Mouse (Mus musculus) E14TG2a.4 (cell line): ENCODE measurements around the gene Borcs8.

ENCODE experiments used
- H3K27me3 ChIP-seq: 2 replicates; pipeline ENCODE4 v1.6.1; 2014; ENCODE audit warnings: low read length, control low read depth; ENCODE audit not compliant: insufficient read depth
- H3K36me3 ChIP-seq: 2 replicates; pipeline ENCODE4 v1.6.1; 2014; ENCODE audit warnings: low read length, control low read depth; ENCODE audit not compliant: insufficient read depth
- H3K4me1 ChIP-seq: replicated peaks from 2 replicates; pipeline ENCODE4 v1.6.1; 2014; ENCODE audit warnings: low read depth, low read length, control low read depth
- H3K4me3 ChIP-seq: replicated peaks from 2 replicates; pipeline ENCODE4 v1.5.1; 2014; ENCODE audit warnings: mild to moderate bottlenecking, low read length
- H3K9me3 ChIP-seq: 2 replicates; pipeline ENCODE4 v1.6.1; 2014; ENCODE audit warnings: low read length, control low read depth
- CTCF ChIP-seq: conservative IDR thresholded peaks from 2 replicates; pipeline ENCODE4 v1.5.1; 2014; ENCODE audit warnings: low read length
- NANOG ChIP-seq: IDR thresholded peaks from 2 replicates; pipeline ENCODE4 v1.6.1; 2014; ENCODE audit warnings: borderline replicate concordance, low read length, mixed read lengths
- POU5F1 ChIP-seq: IDR thresholded peaks from 2 replicates; pipeline ENCODE4 v1.6.1; 2014; ENCODE audit warnings: low read length, borderline replicate concordance

Borcs8 gene

DNA sequence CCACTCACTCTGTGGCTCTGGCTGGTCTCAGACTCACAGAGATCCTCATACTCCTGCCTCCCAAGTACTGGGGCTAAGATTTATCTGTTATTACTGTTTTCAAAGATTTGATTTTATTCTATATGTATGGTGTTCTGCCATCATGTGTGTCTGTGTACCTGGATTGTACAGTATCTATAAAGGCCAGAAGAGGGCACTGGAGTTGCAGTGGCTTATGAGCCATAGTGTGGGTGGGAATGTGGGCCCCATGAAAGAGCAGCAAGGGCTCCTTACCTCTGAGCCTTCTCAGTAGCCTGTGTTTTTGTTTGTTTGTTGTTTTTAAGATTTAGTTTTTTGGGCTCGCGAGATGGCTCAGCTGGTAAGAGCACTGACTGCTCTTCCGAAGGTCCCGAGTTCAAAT, 39.8 kb downstream of the Borcs8 start:
- Histone ChIP-seq H3K27me3 (no peaks in the 10 kb centered on the region), H3K4me1 (peaks cover 51% of the 10 kb centered on the region), H3K9me3 (no peaks in the 10 kb centered on the region), H3K4me3 (no peak overlapping the region), H3K36me3 (peaks cover 65% of the 10 kb centered on the region)
- TF ChIP-seq NANOG = no peak
- TF ChIP-seq CTCF = 0 out of 2 replicates have a peak, but pooled peaks have one; percentile 15

GRCm38 (mm10) chr8:70181212-70181902, 42.1 kb downstream of the Borcs8 start:
- Histone ChIP-seq H3K4me3 (peak overlapping the region; percentile 49), H3K9me3 (no peaks in the 10 kb centered on the region), H3K36me3 (peaks cover 57% of the 10 kb centered on the region), H3K27me3 (peaks cover 2% of the 10 kb centered on the region), H3K4me1 (peaks cover 52% of the 10 kb centered on the region)
- TF ChIP-seq CTCF = no peak

GRCm38 (mm10) chr8:70181903-70182252, 42.6 kb downstream of the Borcs8 start:
- H3K27me3 ChIP-seq = peaks cover 2% of the 10 kb centered on the region
- peak overlapping the region; percentile 49; the same call in 1 of the 2 replicates for H3K4me3 ChIP-seq
- TF ChIP-seq CTCF (no peak), NANOG (no peak), POU5F1 (no peak)
- peaks cover 57% of the 10 kb centered on the region for H3K4me1 ChIP-seq
- H3K9me3 ChIP-seq = no peaks in the 10 kb centered on the region
- peaks cover 52% of the 10 kb centered on the region for H3K36me3 ChIP-seq

- TF ChIP-seq CTCF (no peak), POU5F1 (no peak), NANOG (no peak)
- H3K4me1 ChIP-seq = peaks cover 60% of the 10 kb centered on the region
- H3K36me3 ChIP-seq = peaks cover 50% of the 10 kb centered on the region
- H3K27me3 ChIP-seq = peaks cover 2% of the 10 kb centered on the region
- no peak overlapping the region for H3K4me3 ChIP-seq
- H3K9me3 ChIP-seq = no peaks in the 10 kb centered on the region
Measured at GRCm38 (mm10) chr8:70183194-70183593, 43.9 kb downstream of the Borcs8 start.

DNA sequence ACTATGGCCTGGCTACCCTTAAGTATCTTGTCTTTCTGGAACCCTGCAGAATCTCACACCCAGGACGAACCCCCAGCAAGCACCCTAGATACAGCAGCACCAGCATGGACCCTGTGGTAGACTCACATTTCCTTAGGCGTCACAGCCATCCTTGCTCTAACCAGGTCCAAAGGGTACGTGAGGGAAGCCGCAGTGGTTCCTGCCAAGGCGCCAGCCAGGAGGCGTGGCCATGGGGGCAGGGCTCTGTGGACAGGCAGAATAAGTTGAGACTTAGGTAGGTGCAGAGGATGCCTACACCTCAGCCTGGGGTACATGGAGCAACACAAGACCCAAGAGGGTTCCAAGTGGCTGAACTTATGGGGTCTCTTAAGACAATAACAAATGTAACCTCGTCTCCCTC, 49.4 kb downstream of the Borcs8 start:
- peaks cover 2% of the 10 kb centered on the region for H3K27me3 ChIP-seq
- TF ChIP-seq POU5F1 = no peak
- no peak for TF ChIP-seq NANOG
- TF ChIP-seq CTCF = no peak
- H3K36me3 ChIP-seq = peaks cover 57% of the 10 kb centered on the region
- H3K4me1 ChIP-seq = peaks cover 30% of the 10 kb centered on the region
- no peak overlapping the region for H3K4me3 ChIP-seq
- H3K9me3 ChIP-seq = no peaks in the 10 kb centered on the region

GRCm38 (mm10) chr8:70193238-70193637, 53.9 kb downstream of the Borcs8 start:
- Histone ChIP-seq H3K27me3 (no peaks in the 10 kb centered on the region), H3K9me3 (no peaks in the 10 kb centered on the region), H3K4me1 (peaks cover 13% of the 10 kb centered on the region), H3K36me3 (peaks cover 41% of the 10 kb centered on the region), H3K4me3 (no peak overlapping the region)
- TF ChIP-seq POU5F1 (no peak), CTCF (no peak), NANOG (no peak)

DNA sequence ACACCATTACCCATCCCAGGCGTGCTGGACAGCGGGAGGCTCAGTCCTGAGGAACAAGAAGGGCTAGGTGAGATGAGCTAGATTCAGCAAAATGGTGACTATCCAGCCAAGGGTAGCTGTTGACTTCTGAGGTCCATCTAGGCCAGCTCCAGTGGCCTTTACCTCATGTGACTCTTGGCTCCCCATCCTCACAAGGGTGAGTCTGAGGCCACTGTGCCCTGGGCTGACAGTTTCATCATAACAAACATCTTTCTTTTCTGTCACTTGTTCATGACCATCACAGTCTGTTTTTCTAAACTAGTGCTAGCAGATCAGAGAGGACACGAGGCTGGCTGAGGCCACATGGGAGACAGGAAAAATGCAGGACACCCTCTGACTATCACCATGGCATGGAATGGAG, 54.9 kb downstream of the Borcs8 start:
- no peak overlapping the region for H3K4me3 ChIP-seq
- TF ChIP-seq POU5F1 (no peak), NANOG (no peak), CTCF (no peak)
- H3K27me3 ChIP-seq = no peaks in the 10 kb centered on the region
- H3K36me3 ChIP-seq = peaks cover 32% of the 10 kb centered on the region
- H3K4me1 ChIP-seq = peaks cover 9% of the 10 kb centered on the region
- H3K9me3 ChIP-seq = no peaks in the 10 kb centered on the region

- Histone ChIP-seq H3K4me3 (no peak overlapping the region), H3K9me3 (no peaks in the 10 kb centered on the region), H3K36me3 (peaks cover 17% of the 10 kb centered on the region; the same call in 1 of the 2 replicates), H3K4me1 (peaks cover 5% of the 10 kb centered on the region; the same call in 1 of the 2 replicates), H3K27me3 (no peaks in the 10 kb centered on the region)
- no peak for TF ChIP-seq POU5F1
- no peak for TF ChIP-seq NANOG
- peak; percentile 46 for TF ChIP-seq CTCF
Measured at GRCm38 (mm10) chr8:70195762-70196161, 56.5 kb downstream of the Borcs8 start.
